Mouse (Mus musculus): Measurements from ENCODE around the gene Neb. TPM values are rescaled to one million over a fixed set of nuclear protein-coding genes. Genes with fewer than 3 reads are reported as not detected.
"Not testable (repeated sequence)": the region's sequence is repeated elsewhere in the genome, so short reads cannot be mapped to it uniquely, and the experiment has no call there.

The Neb gene
- total RNA-seq, 2 experiments from 2014 or later: 4.2 to 5.3 TPM

GRCm38 (mm10) chr2:52237892-52238291, 140.4 kb downstream of the Neb start:
- intact Hi-C loops (cut with DNase I): no loop called here
- DNase-seq (ENCODE audit: extremely low spot score in 1 of 2, low spot score in 2 of 2): no peak

- intact Hi-C loops (cut with DNase I): no loop called here
- no peak for DNase-seq (ENCODE audit: extremely low spot score in 1 of 2, low spot score in 2 of 2)
These were observed 150.7 kb downstream of the Neb start for GRCm38 (mm10) chr2:52227584-52227983.

- intact Hi-C loops (cut with DNase I): no loop called here
- DNase-seq (ENCODE audit: extremely low spot score in 1 of 2, low spot score in 2 of 2): no peak
These were observed 153.9 kb downstream of the Neb start for GRCm38 (mm10) chr2:52224366-52224765.

- no peak for DNase-seq (ENCODE audit: extremely low spot score in 1 of 2, low spot score in 2 of 2)
- intact Hi-C loops (cut with DNase I): no loop called here
These were observed 158.2 kb downstream of the Neb start for GRCm38 (mm10) chr2:52220074-52220473.

- DNase-seq (ENCODE audit: extremely low spot score in 1 of 2, low spot score in 2 of 2): no peak
- intact Hi-C loops (cut with DNase I): no loop called here
These were observed 162.3 kb downstream of the Neb start for GRCm38 (mm10) chr2:52215945-52216344.

- DNase-seq (ENCODE audit: extremely low spot score in 1 of 2, low spot score in 2 of 2): no peak
- intact Hi-C loops (cut with DNase I): no loop called here
These were observed 165.7 kb downstream of the Neb start for GRCm38 (mm10) chr2:52212561-52212961.

- intact Hi-C loops (cut with DNase I): no loop called here
- no peak for DNase-seq (ENCODE audit: extremely low spot score in 1 of 2, low spot score in 2 of 2)
These were observed 166.8 kb downstream of the Neb start for GRCm38 (mm10) chr2:52211358-52211899.

GRCm38 (mm10) chr2:52210685-52211084, 167.6 kb downstream of the Neb start:
- intact Hi-C loops (cut with DNase I): no loop called here
- DNase-seq (ENCODE audit: extremely low spot score in 1 of 2, low spot score in 2 of 2): no peak

GRCm38 (mm10) chr2:52204992-52205391, 173.3 kb downstream of the Neb start:
- intact Hi-C loops (cut with DNase I): no loop called here
- DNase-seq (ENCODE audit: extremely low spot score in 1 of 2, low spot score in 2 of 2): no peak

- DNase-seq (ENCODE audit: extremely low spot score in 1 of 2, low spot score in 2 of 2): no peak
- intact Hi-C loops (cut with DNase I): no loop called here
These were observed 184.6 kb downstream of the Neb start for GRCm38 (mm10) chr2:52193629-52194028.

GRCm38 (mm10) chr2:52179678-52180077, 198.6 kb downstream of the Neb start:
- intact Hi-C loops (cut with DNase I): no loop called here
- no peak for DNase-seq (ENCODE audit: extremely low spot score in 1 of 2, low spot score in 2 of 2)

GRCm38 (mm10) chr2:52177726-52178125, 200.5 kb downstream of the Neb start:
- DNase-seq (ENCODE audit: extremely low spot score in 1 of 2, low spot score in 2 of 2): no peak
- intact Hi-C loops (cut with DNase I): no loop called here

- intact Hi-C loops (cut with DNase I): no loop called here
- no peak for DNase-seq (ENCODE audit: extremely low spot score in 1 of 2, low spot score in 2 of 2)
These were observed 201.1 kb downstream of the Neb start for GRCm38 (mm10) chr2:52177184-52177583.

GRCm38 (mm10) chr2:52176537-52176936, 201.7 kb downstream of the Neb start:
- intact Hi-C loops (cut with DNase I): no loop called here

GRCm38 (mm10) chr2:52174951-52175350, 203.3 kb downstream of the Neb start:
- intact Hi-C loops (cut with DNase I): no loop called here
- DNase-seq (ENCODE audit: extremely low spot score in 1 of 2, low spot score in 2 of 2): no peak

More at GRCm38 (mm10) chr2:52176537-52176936, 201.7 kb downstream of the Neb start:
- peak; percentile 35 to 75 for DNase-seq (ENCODE audit: extremely low spot score in 1 of 2, low spot score in 2 of 2)

GRCm38 (mm10) chr2:52169243-52170005, 208.8 kb downstream of the Neb start:
- intact Hi-C loops (cut with DNase I): no loop called here
- no peak for DNase-seq (ENCODE audit: extremely low spot score in 1 of 2, low spot score in 2 of 2)

GRCm38 (mm10) chr2:52153064-52153463, 225.2 kb downstream of the Neb start:
- DNase-seq (ENCODE audit: extremely low spot score in 1 of 2, low spot score in 2 of 2): no peak
- intact Hi-C loops (cut with DNase I): no loop called here

GRCm38 (mm10) chr2:52133351-52133750, 244.9 kb downstream of the Neb start:
- no peak for DNase-seq (ENCODE audit: extremely low spot score in 1 of 2, low spot score in 2 of 2)
- intact Hi-C loops (cut with DNase I): no loop called here

GRCm38 (mm10) chr2:52131370-52131769, 246.9 kb downstream of the Neb start:
- DNase-seq (ENCODE audit: extremely low spot score in 1 of 2, low spot score in 2 of 2); intact Hi-C loops (cut with DNase I): not testable (repeated sequence)

- intact Hi-C loops (cut with DNase I): no loop called here
- no peak for DNase-seq (ENCODE audit: extremely low spot score in 1 of 2, low spot score in 2 of 2)
These were observed 264.2 kb downstream of the Neb start for GRCm38 (mm10) chr2:52114086-52114485.
